Mouse (Mus musculus): ENCODE measurements at regions not wholly inside any gene's neighbourhood (a gene's known extent, or its start where the extent isn't known, plus 50 kb on each side); places are given as distances from the start of the nearest gene placed in this dataset.

- no peak for TF ChIP-seq POLR2A (IDR thresholded peaks at IDR 0.05; ENCODE audit: extremely low read depth, insufficient read depth, low read length)
- no peak for TF ChIP-seq CTCF (IDR thresholded peaks at IDR 0.05; ENCODE audit: extremely low read depth, insufficient read depth, low read length)
Measured at GRCm38 (mm10) chr10:111762751-111763528, 209.5 kb upstream of the Krr1 start.
